Mouse (Mus musculus): Measurements from ENCODE around the gene Ric1.

DNA sequence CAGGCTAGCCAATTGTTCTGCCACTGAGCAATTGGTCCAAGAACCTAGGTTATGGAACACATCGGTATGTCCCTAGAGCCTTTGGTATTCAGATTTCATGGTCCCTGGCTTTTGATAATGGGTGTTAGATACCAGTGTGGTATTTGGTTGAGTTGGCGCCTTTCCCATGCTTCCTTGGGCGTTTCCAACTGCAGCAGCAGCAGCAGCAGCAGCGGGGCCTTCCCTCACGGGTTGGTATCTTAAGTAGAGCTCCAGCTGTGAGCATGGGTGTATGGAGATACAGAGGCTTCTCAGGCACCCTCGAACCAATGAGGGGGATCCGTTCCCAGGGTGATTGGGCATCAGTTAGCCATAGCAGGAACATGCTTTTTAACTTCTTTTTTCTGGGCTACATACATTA lies 13.9 kb upstream of the Ric1 start:
- no peak for TF ChIP-seq POLR2A (IDR thresholded peaks at IDR 0.05; ENCODE audit: extremely low read depth, insufficient read depth, low read length)
- no peak for TF ChIP-seq CTCF (IDR thresholded peaks at IDR 0.05; ENCODE audit: extremely low read depth, insufficient read depth, low read length)
